Mouse (Mus musculus) G1E (cell line): ENCODE measurements around the gene Gif.

Experiments
- CTCF ChIP-seq: IDR thresholded peaks from 2 replicates; pipeline ENCODE4 v1.5.1; 2012; ENCODE audit warnings: low read depth, low read length, inconsistent platforms, mixed read lengths
- GATA1 ChIP-seq: IDR thresholded peaks from 2 replicates; pipeline ENCODE4 v1.6.1; 2012; ENCODE audit warnings: borderline replicate concordance, low read length, inconsistent platforms, mixed read lengths
- TAL1 ChIP-seq: conservative IDR thresholded peaks from 2 replicates; pipeline ENCODE4 v1.6.1; 2012; ENCODE audit warnings: low read depth, low read length, inconsistent platforms, mixed read lengths

DNA sequence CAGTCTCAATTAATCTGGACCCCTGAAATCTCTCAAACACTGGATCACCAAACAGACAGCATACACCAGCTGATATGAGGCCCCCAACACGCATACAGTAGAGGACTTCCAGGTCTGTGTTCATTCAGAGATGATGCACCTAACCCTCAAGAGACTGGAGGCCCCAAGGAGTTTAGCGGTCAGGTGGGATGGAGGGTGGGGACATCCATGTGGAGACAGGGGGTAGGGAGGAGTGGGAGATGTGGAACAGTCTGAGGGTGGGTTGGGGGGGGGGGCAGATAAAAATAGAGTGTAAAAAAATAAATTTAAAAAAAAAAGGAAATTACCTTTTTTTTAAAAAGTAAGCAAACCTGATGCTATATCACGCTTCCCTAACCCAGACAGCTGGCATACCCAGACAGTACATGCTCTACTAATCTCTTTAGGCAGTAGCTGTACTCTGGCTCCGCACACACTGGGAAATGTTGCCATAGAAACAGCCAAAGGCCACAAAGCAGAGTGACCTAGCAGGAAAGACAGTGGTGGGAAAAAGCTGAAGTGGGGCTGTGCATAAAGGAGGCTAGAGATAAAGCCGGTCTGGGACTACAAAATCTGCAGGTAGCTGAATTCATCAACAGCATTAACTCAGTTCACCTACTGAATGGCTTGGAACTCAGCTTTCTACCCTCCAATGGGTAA is 64.5 kb downstream of the Gif start:
- TF ChIP-seq CTCF (no peak), TAL1 (no peak), GATA1 (no peak)
